Mouse (Mus musculus) hindbrain, embryonic 11.5 days (tissue): Measurements from ENCODE around the gene Ablim2. TPM values are rescaled to one million over a fixed set of nuclear protein-coding genes. Genes with fewer than 3 reads are reported as not detected.

Experiments used
- ATAC-seq: fragments of 200-750 bp; cut with Nextera tagmentation; 2 replicates; pipeline ENCODE4 v1.8.0; 2017; ENCODE audit warnings: mild to moderate bottlenecking, moderate TSS enrichment, moderate library complexity; ENCODE audit not compliant: low FRiP score
- DNase-seq: peaks from one replicate; pipeline ENCODE4 v3.0.0-alpha.2; 2015; ENCODE audit warnings: low spot score
- H3K27ac ChIP-seq: fragments of 300-500 bp; sonication (generic); 2 replicates; pipeline ENCODE4 v1.5.1; 2014; ENCODE audit warnings: mild to moderate bottlenecking, low read depth, low read length
- H3K27me3 ChIP-seq: fragments of 300-500 bp; sonication (generic); 2 replicates; pipeline ENCODE4 v1.6.1; 2014; ENCODE audit warnings: mild to moderate bottlenecking, low read length, moderate library complexity, mixed read lengths; ENCODE audit not compliant: control insufficient read depth, insufficient read depth
- H3K36me3 ChIP-seq: fragments of 300-500 bp; sonication (generic); 2 replicates; pipeline ENCODE4 v1.6.1; 2014; ENCODE audit warnings: mild to moderate bottlenecking, low read length, moderate library complexity, mixed read lengths; ENCODE audit not compliant: control insufficient read depth, insufficient read depth
- H3K4me1 ChIP-seq: fragments of 300-500 bp; sonication (generic); replicated peaks from 2 replicates; pipeline ENCODE4 v1.6.1; 2014; ENCODE audit warnings: low read length, mixed read lengths; ENCODE audit not compliant: control insufficient read depth, insufficient read depth
- H3K4me2 ChIP-seq: fragments of 300-500 bp; sonication (generic); replicated peaks from 2 replicates; pipeline ENCODE4 v1.6.1; 2014; ENCODE audit warnings: mild to moderate bottlenecking, low read depth, low read length
- H3K4me3 ChIP-seq: fragments of 300-500 bp; sonication (generic); 2 replicates; pipeline ENCODE4 v1.5.1; 2014; ENCODE audit warnings: low read depth, low read length
- H3K9ac ChIP-seq: fragments of 300-500 bp; sonication (generic); 2 replicates; pipeline ENCODE4 v1.6.1; 2014; ENCODE audit warnings: low read depth, low read length
- H3K9me3 ChIP-seq: fragments of 300-500 bp; sonication (generic); 2 replicates; pipeline ENCODE4 v1.6.1; 2016; ENCODE audit warnings: low read length; ENCODE audit not compliant: control insufficient read depth
- WGBS: fragments of 180-500 bp; shearing (Covaris S2); extraction: QIAGEN DNeasy Blood & Tissue Kit; methylation state at CpG from one replicate; pipeline ENCODE4 v1.1.7; 2014; 5-methylcytosine and 5-hydroxymethylcytosine counted together
- polyA plus RNA-seq: library from polyadenylated mRNA; unstranded; fragments of >200 nt; fragmentation: Nextera tagmentation; extraction: Ambion mirVana; gene quantifications from 2 replicates; pipeline ENCODE4 v1.2.1, GENCODE M21; 2014

Ablim2 gene
- polyA plus RNA-seq, 1 experiment from 2014 or later, result 0.60 TPM

GRCm38 (mm10) chr5:35900401-35901225 is 142.9 kb downstream of the Ablim2 start:
- H3K36me3 ChIP-seq, result no peaks in the 10 kb centered on the region
- 23% methylated on average over 10 of the region's 10 CpGs for WGBS
- no peak overlapping the region for H3K9ac ChIP-seq
- no peak overlapping the region for H3K4me3 ChIP-seq
- peaks cover 12% of the 10 kb centered on the region for H3K4me1 ChIP-seq
- no peak overlapping the region; the same call in 1 of the 2 replicates for H3K27ac ChIP-seq
- no peaks in the 10 kb centered on the region for H3K9me3 ChIP-seq
- DNase-seq, result no peak
- H3K4me2 ChIP-seq, result no peak overlapping the region
- H3K27me3 ChIP-seq, result no peaks in the 10 kb centered on the region
- ATAC-seq, result no peak

- Histone ChIP-seq H3K27me3 (no peaks in the 10 kb centered on the region), H3K27ac (no peak overlapping the region; the same call in 1 of the 2 replicates), H3K4me3 (no peak overlapping the region), H3K4me2 (no peak overlapping the region), H3K9me3 (no peaks in the 10 kb centered on the region), H3K36me3 (no peaks in the 10 kb centered on the region), H3K4me1 (peaks cover 12% of the 10 kb centered on the region), H3K9ac (no peak overlapping the region)
- WGBS, result 45% methylated on average over 12 of the region's 12 CpGs
- ATAC-seq (no peak), DNase-seq (no peak)
Measured at GRCm38 (mm10) chr5:35901226-35901809, 143.6 kb downstream of the Ablim2 start.

GRCm38 (mm10) chr5:35903456-35903855 is 145.8 kb downstream of the Ablim2 start:
- Histone ChIP-seq H3K27me3 (no peaks in the 10 kb centered on the region), H3K9me3 (no peaks in the 10 kb centered on the region), H3K4me2 (no peak overlapping the region), H3K27ac (no peak overlapping the region), H3K4me3 (no peak overlapping the region), H3K4me1 (peaks cover 25% of the 10 kb centered on the region), H3K9ac (no peak overlapping the region), H3K36me3 (no peaks in the 10 kb centered on the region)
- no peak for ATAC-seq
- WGBS, result 75% methylated on average over 8 of the region's 8 CpGs
- no peak for DNase-seq

GRCm38 (mm10) chr5:35905283-35905682 is 147.6 kb downstream of the Ablim2 start:
- Histone ChIP-seq H3K27ac (no peak overlapping the region; the same call in 1 of the 2 replicates), H3K9ac (no peak overlapping the region), H3K36me3 (no peaks in the 10 kb centered on the region), H3K4me2 (no peak overlapping the region), H3K4me1 (peaks cover 23% of the 10 kb centered on the region), H3K27me3 (no peaks in the 10 kb centered on the region), H3K4me3 (no peak overlapping the region), H3K9me3 (no peaks in the 10 kb centered on the region)
- WGBS, result 66% methylated on average over 8 of the region's 8 CpGs
- ATAC-seq (no peak), DNase-seq (no peak)

GRCm38 (mm10) chr5:35907090-35907489 is 149.4 kb downstream of the Ablim2 start:
- Histone ChIP-seq H3K4me2 (no peak overlapping the region), H3K4me1 (peaks cover 18% of the 10 kb centered on the region), H3K9me3 (no peaks in the 10 kb centered on the region), H3K4me3 (no peak overlapping the region), H3K36me3 (no peaks in the 10 kb centered on the region), H3K9ac (no peak overlapping the region), H3K27ac (peak overlapping the region; percentile 65; the same call in 1 of the 2 replicates), H3K27me3 (no peaks in the 10 kb centered on the region)
- ATAC-seq, result no peak
- WGBS, result 74% methylated on average over 4 of the region's 4 CpGs
- no peak for DNase-seq

- Histone ChIP-seq H3K9me3 (no peaks in the 10 kb centered on the region), H3K4me1 (peaks cover 18% of the 10 kb centered on the region), H3K9ac (peak overlapping the region; percentile 20; the same call in 1 of the 2 replicates), H3K4me2 (0 out of 2 replicates have a peak overlapping the region, but pooled peaks have one; percentile 2), H3K36me3 (no peaks in the 10 kb centered on the region), H3K27ac (peak overlapping the region; percentile 65), H3K4me3 (no peak overlapping the region), H3K27me3 (no peaks in the 10 kb centered on the region)
- DNase-seq (peak; percentile 58), ATAC-seq (peak; percentile 83)
- 29% methylated on average over 15 of the region's 15 CpGs for WGBS
Measured at GRCm38 (mm10) chr5:35907633-35908426, 150.2 kb downstream of the Ablim2 start.

GRCm38 (mm10) chr5:35908626-35909443 is 151.2 kb downstream of the Ablim2 start:
- 60% methylated on average over 13 of the region's 13 CpGs for WGBS
- no peaks in the 10 kb centered on the region for H3K36me3 ChIP-seq
- 0 out of 2 replicates have a peak, but pooled peaks have one; percentile 7 for ATAC-seq
- no peaks in the 10 kb centered on the region for H3K27me3 ChIP-seq
- H3K4me1 ChIP-seq, result peaks cover 18% of the 10 kb centered on the region
- H3K4me2 ChIP-seq, result no peak overlapping the region
- H3K4me3 ChIP-seq, result no peak overlapping the region
- H3K9me3 ChIP-seq, result no peaks in the 10 kb centered on the region
- no peak overlapping the region for H3K9ac ChIP-seq
- H3K27ac ChIP-seq, result peak overlapping the region; percentile 65
- DNase-seq, result no peak
